Mouse (Mus musculus) kidney, embryonic 15.5 days (tissue): ENCODE data around the gene Nmrk1. TPM values are rescaled to one million over a fixed set of nuclear protein-coding genes. Genes with fewer than 3 reads are reported as not detected.
A peak's percentile ranks its signal among the peaks of the same experiment; 100 is the strongest.

Source experiments
- ATAC-seq: fragments of 200-750 bp; cut with Nextera tagmentation; replicated peaks from 2 replicates; pipeline ENCODE4 v1.8.0; 2017; ENCODE audit warnings: moderate TSS enrichment; ENCODE audit not compliant: low FRiP score
- H3K27ac ChIP-seq: fragments of 300-500 bp; sonication (generic); 2 replicates; pipeline ENCODE4 v1.5.1; 2015; ENCODE audit warnings: mild to moderate bottlenecking, inconsistent platforms
- H3K27me3 ChIP-seq: fragments of 300-500 bp; sonication (generic); 2 replicates; pipeline ENCODE4 v1.6.1; 2015; ENCODE audit warnings: inconsistent platforms
- H3K36me3 ChIP-seq: fragments of 300-500 bp; sonication (generic); 2 replicates; pipeline ENCODE4 v1.6.1; 2015; ENCODE audit warnings: inconsistent platforms
- H3K4me1 ChIP-seq: fragments of 300-500 bp; sonication (generic); 2 replicates; pipeline ENCODE4 v1.6.1; 2015; ENCODE audit warnings: inconsistent platforms
- H3K4me2 ChIP-seq: fragments of 300-500 bp; sonication (generic); 2 replicates; pipeline ENCODE4 v1.6.1; 2015; ENCODE audit warnings: moderate library complexity, mild to moderate bottlenecking, inconsistent platforms
- H3K4me3 ChIP-seq: fragments of 300-500 bp; sonication (generic); replicated peaks from 2 replicates; pipeline ENCODE4 v1.5.1; 2015; ENCODE audit warnings: mild to moderate bottlenecking, inconsistent platforms
- H3K9ac ChIP-seq: fragments of 300-500 bp; sonication (generic); 2 replicates; pipeline ENCODE4 v1.6.1; 2015; ENCODE audit warnings: mild to moderate bottlenecking, inconsistent platforms
- H3K9me3 ChIP-seq: fragments of 300-500 bp; sonication (generic); replicated peaks from 2 replicates; pipeline ENCODE4 v1.6.1; 2016; ENCODE audit warnings: inconsistent platforms
- WGBS: fragments of 180-500 bp; shearing (Covaris S2); methylation state at CpG from one replicate; pipeline ENCODE4 v1.1.7; 2015; ENCODE audit warnings: mixed read lengths; 5-methylcytosine and 5-hydroxymethylcytosine counted together
- polyA plus RNA-seq: library from polyadenylated mRNA; unstranded; fragments of >200 nt; fragmentation: Nextera tagmentation; extraction: Ambion mirVana; gene quantifications from 2 replicates; pipeline ENCODE4 v1.2.1, GENCODE M21; 2015

The Nmrk1 gene
- polyA plus RNA-seq, 1 experiment from 2014 or later, result 24.7 TPM

DNA sequence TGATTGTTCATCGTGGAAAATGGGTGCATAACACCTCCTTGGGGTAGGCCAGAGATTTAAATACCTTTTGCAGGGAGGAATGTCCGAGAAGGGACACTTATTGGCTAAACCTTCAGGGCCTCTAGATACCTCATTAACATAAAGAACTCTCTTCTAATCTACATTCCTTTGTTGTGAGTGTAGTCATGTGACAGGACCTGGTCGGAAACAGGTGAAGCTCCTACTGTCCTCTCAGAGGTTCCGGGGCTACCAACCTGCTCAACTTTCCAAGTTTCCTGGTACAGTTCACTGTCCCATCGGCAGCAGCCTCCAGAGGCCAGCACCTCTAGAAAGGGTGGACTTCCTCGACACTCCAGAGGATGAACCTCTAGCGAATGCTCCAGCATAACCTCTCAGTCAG, 24.2 kb downstream of the Nmrk1 start:
- no peaks in the 10 kb centered on the region for H3K27me3 ChIP-seq
- H3K27ac ChIP-seq, result no peak overlapping the region
- no peak overlapping the region for H3K9ac ChIP-seq
- 78% methylated on average over 7 of the region's 7 CpGs for WGBS
- H3K4me2 ChIP-seq, result no peak overlapping the region
- H3K9me3 ChIP-seq, result no peaks in the 10 kb centered on the region
- H3K36me3 ChIP-seq, result no peaks in the 10 kb centered on the region
- no peak for ATAC-seq
- H3K4me3 ChIP-seq, result no peak overlapping the region
- peaks cover 7% of the 10 kb centered on the region for H3K4me1 ChIP-seq

DNA sequence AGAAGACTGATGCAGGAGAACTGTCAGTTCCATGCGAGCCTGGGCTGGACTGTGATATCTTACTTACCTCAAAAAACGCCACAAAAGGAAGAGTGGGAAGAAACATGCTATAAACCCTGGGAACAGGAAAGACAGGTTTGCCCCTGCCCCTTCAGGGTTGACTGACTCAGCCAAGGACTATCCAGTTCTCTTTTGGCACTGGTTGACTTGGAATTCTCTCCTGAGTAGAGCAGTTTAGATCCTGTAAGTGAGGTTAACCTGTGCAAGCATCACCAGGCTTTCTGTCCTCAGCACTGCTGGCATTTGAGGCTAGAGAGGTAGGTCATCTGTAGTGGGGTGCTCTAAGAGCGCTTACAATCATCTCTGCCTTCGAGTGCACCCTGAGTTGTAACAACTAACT, 26.7 kb downstream of the Nmrk1 start:
- WGBS, result 63% methylated on average over 4 of the region's 4 CpGs
- peak overlapping the region; percentile 56; the same call in 1 of the 2 replicates for H3K27ac ChIP-seq

DNA sequence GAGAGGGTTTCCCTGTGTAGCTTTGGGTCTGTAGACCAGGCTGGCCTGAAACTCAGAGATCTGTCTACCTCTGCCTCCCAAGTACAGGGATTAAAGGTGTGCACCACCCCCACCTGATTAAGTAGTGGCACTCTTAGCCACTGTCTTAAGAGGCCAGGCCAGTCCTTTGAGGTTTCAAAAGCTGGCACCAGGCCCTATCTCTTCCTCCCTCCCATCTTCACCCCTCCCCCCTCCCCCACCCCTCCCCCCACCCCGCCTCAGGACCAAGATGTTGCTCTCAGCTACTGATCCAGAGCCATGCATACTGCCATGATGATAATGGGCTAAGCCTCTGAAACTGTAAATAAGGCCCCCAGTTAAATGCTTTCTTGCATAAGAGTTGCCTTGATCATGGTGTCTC, 27.6 kb downstream of the Nmrk1 start:
- Histone ChIP-seq H3K27ac (no peak overlapping the region), H3K9ac (no peak overlapping the region), H3K36me3 (no peaks in the 10 kb centered on the region), H3K27me3 (no peaks in the 10 kb centered on the region), H3K9me3 (no peaks in the 10 kb centered on the region), H3K4me3 (no peak overlapping the region), H3K4me1 (peaks cover 7% of the 10 kb centered on the region), H3K4me2 (no peak overlapping the region)
- 33% methylated on average over 1 of the region's 1 CpGs for WGBS
- no peak for ATAC-seq

More for the DNA sequence above, 26.7 kb downstream of the Nmrk1 start:
- no peaks in the 10 kb centered on the region for H3K9me3 ChIP-seq
- peak; percentile 40; the same call in 1 of the 2 replicates for ATAC-seq
- H3K4me2 ChIP-seq, result no peak overlapping the region
- no peaks in the 10 kb centered on the region for H3K36me3 ChIP-seq
- H3K4me3 ChIP-seq, result no peak overlapping the region
- no peaks in the 10 kb centered on the region for H3K27me3 ChIP-seq
- H3K9ac ChIP-seq, result no peak overlapping the region
- peaks cover 7% of the 10 kb centered on the region for H3K4me1 ChIP-seq

DNA sequence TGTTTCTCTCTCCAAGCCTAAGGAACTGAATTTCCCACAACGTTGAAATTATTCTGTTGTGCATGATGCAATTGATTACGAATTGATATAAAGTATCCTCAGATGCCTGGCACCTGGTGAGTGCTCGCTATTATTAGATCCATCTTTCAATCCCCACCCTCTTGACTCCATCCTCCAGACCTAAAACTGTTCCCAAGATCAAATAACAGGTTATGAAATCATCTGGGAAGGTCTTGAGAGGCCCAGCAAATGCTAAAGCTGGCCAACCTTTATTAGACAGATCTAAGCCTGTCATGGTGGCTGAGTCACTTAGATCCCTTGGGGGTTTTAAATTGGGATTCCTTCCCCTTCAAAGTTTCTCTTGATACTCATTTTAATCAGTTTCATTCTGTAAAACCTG, 28.7 kb downstream of the Nmrk1 start:
- Histone ChIP-seq H3K4me3 (no peak overlapping the region), H3K4me2 (no peak overlapping the region), H3K27ac (no peak overlapping the region), H3K27me3 (no peaks in the 10 kb centered on the region), H3K36me3 (no peaks in the 10 kb centered on the region), H3K9me3 (no peaks in the 10 kb centered on the region), H3K9ac (no peak overlapping the region), H3K4me1 (peaks cover 7% of the 10 kb centered on the region)
- 93% methylated on average over 3 of the region's 3 CpGs for WGBS
- ATAC-seq, result no peak

DNA sequence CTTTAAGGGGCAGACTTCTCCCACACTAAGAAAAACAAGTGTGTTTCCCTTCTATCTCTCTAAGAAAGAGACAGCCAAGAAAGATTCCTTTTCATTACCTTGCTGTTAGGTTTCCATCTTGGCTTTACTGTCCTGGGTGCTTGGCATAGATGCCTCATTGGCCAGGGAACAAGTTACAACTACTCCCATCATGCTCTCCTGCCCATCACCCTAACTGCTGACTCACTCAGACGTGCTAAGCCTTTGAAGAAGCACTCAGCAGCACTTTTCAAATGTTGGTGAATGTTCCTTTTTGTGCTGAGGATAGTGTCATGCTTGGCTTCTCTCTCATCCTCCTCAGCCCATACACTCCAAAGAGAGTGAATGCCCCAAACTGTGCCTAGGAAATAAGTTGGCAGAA, 29.9 kb downstream of the Nmrk1 start:
- Histone ChIP-seq H3K9ac (no peak overlapping the region), H3K27me3 (no peaks in the 10 kb centered on the region), H3K4me2 (no peak overlapping the region), H3K4me1 (peaks cover 7% of the 10 kb centered on the region), H3K9me3 (no peaks in the 10 kb centered on the region), H3K36me3 (no peaks in the 10 kb centered on the region), H3K27ac (no peak overlapping the region), H3K4me3 (no peak overlapping the region)
- WGBS, result 59% methylated on average over 1 of the region's 1 CpGs
- ATAC-seq, result no peak

DNA sequence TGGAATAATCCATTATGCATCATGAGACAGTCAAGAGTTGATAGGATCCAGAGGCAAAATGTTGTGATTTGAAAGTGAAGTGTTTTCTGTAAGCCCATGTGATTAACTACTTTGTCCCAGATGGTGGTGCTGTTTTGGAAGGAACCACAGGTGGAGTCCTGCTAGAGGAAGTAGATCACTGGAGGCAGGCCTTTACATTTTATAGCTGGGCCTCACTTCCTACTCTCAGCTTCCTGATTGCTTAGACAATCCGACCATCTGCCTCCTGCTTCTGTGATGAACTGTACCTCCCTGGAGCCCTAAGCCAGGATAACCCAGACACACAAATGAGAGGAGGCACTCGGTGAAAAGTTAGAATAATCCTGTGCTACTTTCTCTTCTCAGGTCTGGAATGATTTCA, 32.2 kb downstream of the Nmrk1 start:
- 53% methylated on average over 2 of the region's 2 CpGs for WGBS
- Histone ChIP-seq H3K36me3 (no peaks in the 10 kb centered on the region), H3K4me3 (no peak overlapping the region), H3K4me1 (0 out of 2 replicates have a peak, but pooled peaks cover under 1% of the 10 kb centered on the region), H3K9me3 (no peaks in the 10 kb centered on the region), H3K9ac (no peak overlapping the region), H3K27me3 (no peaks in the 10 kb centered on the region), H3K4me2 (no peak overlapping the region), H3K27ac (no peak overlapping the region)
- no peak for ATAC-seq

DNA sequence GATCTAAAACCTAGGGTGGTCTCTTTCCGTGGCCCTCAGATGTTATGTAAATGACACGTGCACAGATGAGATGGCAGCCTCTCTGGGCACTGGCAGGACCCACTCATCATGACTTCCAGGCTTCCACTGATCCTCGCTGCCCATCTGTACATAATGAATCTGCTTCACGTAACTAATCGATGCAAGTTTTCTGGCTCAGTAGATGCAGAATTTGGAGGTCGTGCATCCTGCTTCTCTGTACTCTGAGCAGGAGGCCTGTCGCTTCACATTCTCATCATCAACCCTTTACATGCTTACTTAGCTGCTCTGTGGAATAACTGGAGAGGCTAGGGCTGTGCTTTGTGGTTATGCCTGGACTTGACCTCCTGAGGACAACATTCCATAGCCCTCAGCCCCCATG, 35.2 kb downstream of the Nmrk1 start:
- Histone ChIP-seq H3K36me3 (no peaks in the 10 kb centered on the region), H3K9me3 (no peaks in the 10 kb centered on the region), H3K4me3 (no peak overlapping the region), H3K9ac (no peak overlapping the region), H3K27me3 (no peaks in the 10 kb centered on the region), H3K4me2 (no peak overlapping the region), H3K27ac (no peak overlapping the region), H3K4me1 (peaks cover 10% of the 10 kb centered on the region)
- ATAC-seq, result no peak
- WGBS, result 90% methylated on average over 7 of the region's 7 CpGs

DNA sequence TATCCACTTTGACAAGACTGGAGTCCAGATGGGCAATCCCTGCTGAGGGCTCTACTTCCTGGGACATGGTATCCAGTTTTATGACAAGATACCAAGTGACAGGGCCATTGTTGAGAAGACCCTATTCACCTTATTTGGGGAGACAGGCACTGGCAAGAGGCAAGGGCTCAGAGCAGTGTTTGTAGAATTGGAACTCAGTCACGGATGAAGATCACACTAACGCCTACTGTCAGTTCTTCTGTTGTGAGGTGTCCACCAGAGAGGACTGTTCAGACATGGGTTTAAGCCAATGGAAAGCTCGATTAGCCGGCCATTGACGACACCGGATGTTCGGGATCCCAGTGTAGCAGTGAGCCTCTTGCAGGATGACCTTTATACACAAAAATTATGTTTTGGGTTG, 37.8 kb downstream of the Nmrk1 start:
- Histone ChIP-seq H3K36me3 (no peaks in the 10 kb centered on the region), H3K27ac (peak overlapping the region; percentile 81; the same call in 1 of the 2 replicates), H3K27me3 (no peaks in the 10 kb centered on the region), H3K9me3 (no peaks in the 10 kb centered on the region), H3K4me3 (no peak overlapping the region), H3K4me1 (peaks cover 27% of the 10 kb centered on the region), H3K9ac (no peak overlapping the region), H3K4me2 (no peak overlapping the region)
- ATAC-seq, result no peak
- 93% methylated on average over 7 of the region's 7 CpGs for WGBS

DNA sequence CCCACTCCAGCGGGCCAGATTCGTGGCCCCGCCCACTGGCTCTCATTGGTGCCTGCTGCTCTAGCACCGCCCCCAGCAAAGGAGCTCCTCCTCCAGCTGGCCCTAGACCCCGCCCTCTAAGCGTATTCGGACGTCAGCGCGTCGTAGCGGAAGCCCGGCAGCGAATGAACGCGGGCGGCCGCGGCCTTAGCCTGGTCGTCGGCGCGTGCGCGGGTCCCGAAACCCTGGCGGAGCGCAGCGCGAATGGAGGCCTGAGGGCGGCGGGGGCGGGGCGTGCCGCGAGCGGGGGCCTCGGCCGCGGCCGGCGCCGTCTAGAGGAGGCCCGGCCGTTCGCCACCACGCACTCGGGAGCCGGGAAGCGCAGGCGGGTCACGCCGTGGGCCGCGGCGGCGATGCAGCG, 38.9 kb downstream of the Nmrk1 start, which contains the start of gene Carnmt1:
Gene Carnmt1 (plus strand): TSS at position 157 of the 400 bp plus-strand sequence.
- Histone ChIP-seq H3K9me3 (no peaks in the 10 kb centered on the region), H3K36me3 (no peaks in the 10 kb centered on the region), H3K27me3 (no peaks in the 10 kb centered on the region), H3K4me3 (peak within 1 kb of the TSS; percentile 90), H3K4me1 (peaks cover 27% of the 10 kb centered on the region), H3K9ac (peak within 1 kb of the TSS; percentile 90), H3K4me2 (peak within 1 kb of the TSS; percentile 56), H3K27ac (peak within 1 kb of the TSS; percentile 88)
- WGBS, result under 1% methylated on average over 51 of the region's 58 CpGs
- ATAC-seq, result peak; percentile 97

DNA sequence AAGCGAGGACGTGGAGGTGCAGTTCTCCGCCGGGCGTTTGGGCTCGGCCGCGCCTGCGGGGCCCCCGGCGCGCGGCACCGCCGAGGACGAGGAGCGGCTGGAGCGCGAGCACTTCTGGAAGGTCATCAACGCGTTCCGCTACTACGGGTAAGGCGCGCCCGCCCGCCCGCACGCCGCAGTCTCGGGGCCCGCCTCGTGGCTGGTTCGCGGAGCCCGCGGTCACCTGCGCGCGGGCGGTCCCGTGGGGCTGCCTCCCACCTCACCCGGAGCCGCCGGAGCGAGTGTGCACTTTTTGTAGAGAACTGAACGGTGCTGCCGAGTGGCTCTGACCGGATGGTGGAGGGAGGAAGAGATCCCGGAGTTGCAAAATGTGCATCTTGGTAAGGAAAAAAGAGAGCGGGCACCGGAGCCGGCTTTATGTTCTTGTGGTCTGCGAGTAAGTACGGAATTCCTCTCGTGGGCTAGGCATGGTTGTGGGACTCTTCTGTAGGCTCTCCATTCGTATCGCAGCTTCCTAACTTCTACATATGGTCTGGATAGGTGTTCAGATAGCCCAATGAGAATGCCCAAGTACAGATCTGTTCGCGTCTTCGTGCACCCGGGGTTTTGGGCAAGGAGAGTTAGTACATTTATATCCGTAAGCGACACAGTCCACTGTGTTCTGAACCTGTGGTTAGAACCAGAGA, 39.4 kb downstream of the Nmrk1 start:
- Histone ChIP-seq H3K27me3 (no peaks in the 10 kb centered on the region), H3K4me2 (peak overlapping the region; percentile 56), H3K9me3 (no peaks in the 10 kb centered on the region), H3K9ac (peak overlapping the region; percentile 90), H3K4me1 (peaks cover 27% of the 10 kb centered on the region), H3K27ac (peak overlapping the region; percentile 88), H3K4me3 (peak overlapping the region; percentile 90), H3K36me3 (no peaks in the 10 kb centered on the region)
- WGBS, result under 1% methylated on average over 53 of the region's 64 CpGs
- peak; percentile 5 for ATAC-seq

DNA sequence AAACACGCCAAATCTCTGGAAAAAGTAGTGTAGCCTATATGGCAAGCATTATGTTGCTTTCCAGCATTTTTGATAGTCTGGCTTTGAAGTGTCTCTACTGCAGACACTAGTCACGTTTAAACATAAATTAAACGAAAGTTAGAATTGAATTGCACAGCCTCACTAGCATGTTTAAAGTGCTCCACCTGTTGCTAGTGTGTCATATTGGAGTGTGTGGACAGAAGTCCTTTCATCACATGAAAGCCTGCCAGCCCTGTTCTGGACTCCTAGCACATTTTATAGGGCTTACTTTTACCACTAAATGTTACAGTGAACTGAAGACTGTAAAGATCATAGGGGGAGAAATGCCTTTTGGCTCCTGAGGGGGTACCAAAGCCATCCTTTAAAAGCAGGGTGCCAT, 40.7 kb downstream of the Nmrk1 start:
- whole genome bisulfite sequencing, result 57% methylated on average over 3 of the region's 3 CpGs
- Histone ChIP-seq H3K27me3 (no peaks in the 10 kb centered on the region), H3K4me3 (peak overlapping the region; percentile 90), H3K27ac (no peak overlapping the region), H3K9ac (no peak overlapping the region), H3K36me3 (no peaks in the 10 kb centered on the region), H3K4me1 (peaks cover 27% of the 10 kb centered on the region), H3K4me2 (peak overlapping the region; percentile 56), H3K9me3 (no peaks in the 10 kb centered on the region)
- no peak for ATAC-seq

DNA sequence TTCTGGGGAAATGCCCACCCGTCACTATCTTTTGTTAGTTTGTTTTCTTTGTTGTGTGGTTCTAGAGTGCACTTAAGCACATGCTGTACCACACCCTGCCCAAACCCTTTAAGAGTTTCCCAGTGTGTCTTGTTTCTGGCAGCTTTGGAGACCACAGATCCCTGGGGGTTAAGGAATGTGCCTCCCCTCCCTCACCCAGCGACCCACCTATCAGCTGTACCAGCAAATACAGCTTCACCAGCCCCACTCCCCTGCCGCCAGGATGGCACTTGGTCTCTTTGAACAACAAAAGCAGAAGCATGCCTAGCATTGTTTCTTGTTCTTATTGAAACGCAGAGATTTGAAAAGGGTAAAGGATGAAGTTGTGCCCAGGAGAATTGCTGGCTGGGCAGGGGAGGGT, 41.4 kb downstream of the Nmrk1 start:
- 30% methylated on average over 4 of the region's 4 CpGs for WGBS
- Histone ChIP-seq H3K9me3 (no peaks in the 10 kb centered on the region), H3K27ac (no peak overlapping the region), H3K4me3 (peak overlapping the region; percentile 90), H3K4me1 (peaks cover 27% of the 10 kb centered on the region), H3K36me3 (no peaks in the 10 kb centered on the region), H3K9ac (peak overlapping the region; percentile 36; the same call in 1 of the 2 replicates), H3K4me2 (peak overlapping the region; percentile 56), H3K27me3 (no peaks in the 10 kb centered on the region)
- no peak for ATAC-seq

DNA sequence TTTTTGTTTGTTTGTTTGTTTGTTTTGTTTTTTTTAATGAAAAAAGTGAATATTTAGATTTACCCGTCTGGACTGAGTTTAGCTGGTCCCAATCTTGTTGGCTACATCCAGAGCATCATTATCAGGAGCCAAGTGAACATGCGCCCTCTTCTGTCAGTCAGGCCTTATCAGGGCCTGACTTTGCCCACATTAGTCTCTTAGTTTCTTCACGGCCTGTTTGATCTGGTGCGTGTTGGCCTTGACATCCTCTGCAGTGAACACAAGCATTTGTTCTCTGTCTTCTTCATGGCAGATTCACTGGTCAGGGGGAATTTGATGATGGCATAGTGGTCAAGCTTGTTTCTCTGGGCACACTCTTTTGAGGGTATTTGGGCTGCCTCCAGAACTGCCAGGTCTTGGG, 50.4 kb downstream of the Nmrk1 start:
- H3K9me3 ChIP-seq, result no peaks in the 10 kb centered on the region
- no peak overlapping the region for H3K27ac ChIP-seq
- no peaks in the 10 kb centered on the region for H3K27me3 ChIP-seq
- 79% methylated on average over 4 of the region's 4 CpGs for WGBS
- no peaks in the 10 kb centered on the region for H3K4me1 ChIP-seq
- H3K9ac ChIP-seq, result no peak overlapping the region
- no peak overlapping the region for H3K4me3 ChIP-seq
- ATAC-seq, result no peak
- no peak overlapping the region for H3K4me2 ChIP-seq
- H3K36me3 ChIP-seq, result peaks cover 27% of the 10 kb centered on the region
